Mouse (Mus musculus) testis, adult 2 months (tissue): Measurements from ENCODE around the gene Adamts6.

Source experiments
- CTCF ChIP-seq: fragments of 200-500 bp; IDR thresholded peaks from 2 replicates; pipeline ENCODE4 v1.5.1; 2012; ENCODE audit warnings: low read depth, mild to moderate bottlenecking, inconsistent platforms, low read length, moderate library complexity; ENCODE audit not compliant: control insufficient read depth, insufficient read depth, insufficient replicate concordance
- POLR2A ChIP-seq: fragments of 200-500 bp; IDR thresholded peaks from 2 replicates; pipeline ENCODE4 v1.6.1; 2012; ENCODE audit warnings: low read depth, mild to moderate bottlenecking, inconsistent platforms, low read length, moderate library complexity; ENCODE audit not compliant: control insufficient read depth

- TF ChIP-seq POLR2A, result no peak
- no peak for TF ChIP-seq CTCF
Observed at GRCm38 (mm10) chr13:104295472-104295871, 7.8 kb downstream of the Adamts6 start.
